Mouse (Mus musculus): ENCODE measurements around the gene Pdss1. TPM values are rescaled to one million over a fixed set of nuclear protein-coding genes. Genes with fewer than 3 reads are reported as not detected.
"Not testable (repeated sequence)": the region's sequence is repeated elsewhere in the genome, so short reads cannot be mapped to it uniquely, and the experiment has no call there.

Gene Pdss1
- polyA plus RNA-seq, 1 experiment from 2014 or later, result 19.1 TPM

DNA sequence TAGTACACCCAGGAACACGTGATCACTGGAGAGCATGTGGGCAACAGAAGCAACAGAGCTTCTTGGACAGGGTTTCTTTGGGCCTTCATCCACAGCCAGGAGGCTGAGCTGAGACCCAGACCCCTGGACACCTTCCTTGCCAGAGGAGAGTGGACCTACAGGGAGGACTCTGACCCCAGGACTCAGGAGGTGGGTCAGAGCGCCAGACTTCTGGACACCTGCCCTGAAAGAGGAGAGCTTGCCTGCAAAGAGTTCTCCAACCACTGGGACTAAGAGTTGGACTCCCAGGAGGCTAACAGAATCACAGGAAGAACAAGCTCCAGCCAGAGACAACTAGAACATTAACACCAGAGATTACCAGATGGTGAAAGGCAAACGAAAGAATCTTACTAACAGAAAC lies 14.6 kb upstream of the Pdss1 start:
- H3K9ac ChIP-seq; H3K27ac ChIP-seq; H3K4me2 ChIP-seq; H3K27me3 ChIP-seq; H3K4me1 ChIP-seq (replicated peaks); H3K36me3 ChIP-seq; ATAC-seq (ENCODE audit: low read depth); DNase-seq; H3K4me3 ChIP-seq (replicated peaks); H3K9me3 ChIP-seq (replicated peaks): not testable (repeated sequence)
- WGBS (ENCODE audit: insufficient replicate concordance), result 60% methylated on average over 3 of the region's 3 CpGs

DNA sequence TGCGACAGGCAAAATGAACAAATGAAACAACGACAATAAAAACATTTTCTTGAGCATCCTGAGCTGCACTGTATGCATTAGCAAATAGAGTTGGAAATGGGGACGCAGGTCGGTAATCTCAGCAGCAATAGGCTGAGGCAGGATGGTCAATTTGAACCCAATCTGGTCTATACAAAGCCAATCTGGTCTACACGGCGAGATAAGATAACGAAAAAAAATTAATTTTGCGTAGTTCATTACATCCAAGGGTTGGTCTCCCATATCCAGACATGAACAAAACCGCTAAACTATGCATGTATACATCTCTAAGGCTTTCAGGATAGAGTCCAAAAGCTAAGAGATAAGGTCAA lies 415 bp upstream of the Pdss1 start:
- peaks cover 20% of the 10 kb centered on the region for H3K4me1 ChIP-seq (replicated peaks)
- peak overlapping the region; percentile 74 for H3K4me2 ChIP-seq
- peaks cover 4% of the 10 kb centered on the region for H3K36me3 ChIP-seq
- ATAC-seq (ENCODE audit: low read depth) (no peak), DNase-seq (no peak)
- H3K9ac ChIP-seq, result peak overlapping the region; percentile 89
- H3K27ac ChIP-seq, result peak overlapping the region; percentile 84
- no peaks in the 10 kb centered on the region for H3K9me3 ChIP-seq (replicated peaks)
- 12% methylated on average over 9 of the region's 9 CpGs for WGBS (ENCODE audit: insufficient replicate concordance)
- peak overlapping the region; percentile 93 for H3K4me3 ChIP-seq (replicated peaks)
- H3K27me3 ChIP-seq, result no peaks in the 10 kb centered on the region

DNA sequence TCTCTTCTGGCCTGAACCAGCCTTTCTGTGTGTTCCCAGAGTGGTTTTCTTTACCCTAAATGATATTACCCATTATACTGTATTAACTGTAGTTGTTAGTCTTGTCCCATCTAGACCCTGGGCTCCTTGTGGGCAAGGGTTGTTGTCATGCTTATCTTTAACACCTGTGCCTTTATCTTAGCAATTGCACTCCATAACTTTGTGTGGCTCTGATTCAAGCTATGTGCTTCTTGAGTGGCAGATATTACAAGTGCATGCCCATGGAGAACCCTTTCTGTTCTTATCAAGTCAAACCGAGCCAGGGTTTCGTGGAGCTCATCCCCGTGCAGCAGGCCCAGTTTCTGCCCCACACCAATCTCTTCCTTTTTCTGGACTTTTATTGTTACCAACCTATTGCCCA lies 8.6 kb downstream of the Pdss1 start:
- H3K4me2 ChIP-seq, result no peak overlapping the region
- ATAC-seq (ENCODE audit: low read depth) (peak; percentile 77), DNase-seq (peak; percentile 4)
- no peaks in the 10 kb centered on the region for H3K9me3 ChIP-seq (replicated peaks)
- WGBS (ENCODE audit: insufficient replicate concordance), result 44% methylated on average over 3 of the region's 3 CpGs
- H3K27me3 ChIP-seq, result no peaks in the 10 kb centered on the region
- peaks cover 9% of the 10 kb centered on the region; the same call in 1 of the 2 replicates for H3K4me1 ChIP-seq (replicated peaks)
- no peak overlapping the region for H3K27ac ChIP-seq
- no peak overlapping the region for H3K9ac ChIP-seq
- H3K36me3 ChIP-seq, result peaks cover 52% of the 10 kb centered on the region
- H3K4me3 ChIP-seq (replicated peaks), result no peak overlapping the region

DNA sequence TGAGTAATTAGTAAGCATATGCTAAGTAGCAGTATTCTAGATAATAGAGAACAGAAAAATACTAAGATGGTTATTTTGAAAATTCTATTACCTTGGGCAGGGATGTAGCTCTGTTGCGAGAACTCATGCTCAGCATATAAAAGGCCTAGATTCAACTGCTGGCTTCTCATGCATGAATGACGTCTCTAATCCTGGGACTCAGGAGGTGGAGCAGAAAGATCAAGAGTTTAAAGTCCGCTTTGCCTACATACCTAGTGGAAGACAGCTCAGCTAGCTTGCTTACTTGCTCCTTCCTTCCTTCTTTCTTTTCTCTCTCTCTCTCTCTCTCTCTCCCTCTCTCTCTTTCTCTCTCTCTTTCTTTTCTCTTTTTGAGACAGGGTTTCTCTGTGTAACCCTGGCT lies 19.1 kb downstream of the Pdss1 start:
- Histone ChIP-seq H3K9me3 (replicated peaks) (no peaks in the 10 kb centered on the region), H3K36me3 (peaks cover 72% of the 10 kb centered on the region)
- no peak for ATAC-seq (ENCODE audit: low read depth)

GRCm38 (mm10) chr2:22918651-22919050 lies 23.3 kb downstream of the Pdss1 start:
- H3K27ac ChIP-seq, result no peak overlapping the region
- ATAC-seq (ENCODE audit: low read depth), result no peak
- H3K4me2 ChIP-seq, result no peak overlapping the region
- DNase-seq, result no peak
- no peaks in the 10 kb centered on the region for H3K27me3 ChIP-seq
- no peaks in the 10 kb centered on the region for H3K4me1 ChIP-seq (replicated peaks)
- 79% methylated on average over 2 of the region's 2 CpGs for WGBS (ENCODE audit: insufficient replicate concordance)
- no peak overlapping the region for H3K4me3 ChIP-seq (replicated peaks)
- no peak overlapping the region for H3K9ac ChIP-seq
- no peaks in the 10 kb centered on the region for H3K9me3 ChIP-seq (replicated peaks)
- H3K36me3 ChIP-seq, result peaks cover 59% of the 10 kb centered on the region

More for the DNA sequence above, 19.1 kb downstream of the Pdss1 start:
- H3K4me3 ChIP-seq (replicated peaks), result no peak overlapping the region
- H3K9ac ChIP-seq, result no peak overlapping the region
- DNase-seq, result no peak
- H3K4me1 ChIP-seq (replicated peaks), result no peaks in the 10 kb centered on the region
- H3K27ac ChIP-seq, result no peak overlapping the region
- no peak overlapping the region for H3K4me2 ChIP-seq
- no peaks in the 10 kb centered on the region for H3K27me3 ChIP-seq
- 82% methylated on average over 3 of the region's 3 CpGs for whole genome bisulfite sequencing (ENCODE audit: insufficient replicate concordance)

- ATAC-seq (ENCODE audit: low read depth); H3K4me3 ChIP-seq (replicated peaks); H3K9ac ChIP-seq; H3K9me3 ChIP-seq (replicated peaks); H3K4me1 ChIP-seq (replicated peaks); DNase-seq; H3K27ac ChIP-seq; H3K27me3 ChIP-seq; H3K4me2 ChIP-seq: not testable (repeated sequence)
- WGBS (ENCODE audit: insufficient replicate concordance), result 87% methylated on average over 3 of the region's 3 CpGs
- peaks cover 28% of the 10 kb centered on the region for H3K36me3 ChIP-seq
Measured at GRCm38 (mm10) chr2:22925911-22926310, 30.6 kb downstream of the Pdss1 start.

DNA sequence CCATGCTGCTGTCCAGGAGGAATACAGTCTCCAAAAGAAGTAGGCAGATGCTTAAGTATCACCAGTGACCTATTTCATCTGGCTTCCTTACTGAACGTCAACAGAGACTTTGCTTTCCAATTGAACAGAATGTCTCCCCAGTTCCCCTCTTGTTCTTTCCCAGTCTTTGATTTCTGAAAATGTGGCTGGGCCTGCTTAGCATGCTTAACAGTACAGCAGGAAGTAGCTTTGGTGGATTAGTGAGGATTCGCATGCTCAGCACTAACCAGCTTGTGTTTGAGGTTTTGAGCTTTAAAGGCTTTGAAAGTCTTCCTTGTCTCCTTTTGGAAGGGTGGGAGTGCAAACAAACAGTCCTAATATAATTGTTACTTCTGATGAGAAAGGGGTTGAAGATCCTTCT lies 32.9 kb downstream of the Pdss1 start:
- no peaks in the 10 kb centered on the region for H3K27me3 ChIP-seq
- DNase-seq (no peak), ATAC-seq (ENCODE audit: low read depth) (no peak)
- H3K4me2 ChIP-seq, result no peak overlapping the region
- H3K4me1 ChIP-seq (replicated peaks), result no peaks in the 10 kb centered on the region
- no peak overlapping the region for H3K4me3 ChIP-seq (replicated peaks)
- no peak overlapping the region for H3K9ac ChIP-seq
- no peak overlapping the region for H3K27ac ChIP-seq
- no peaks in the 10 kb centered on the region for H3K9me3 ChIP-seq (replicated peaks)
- H3K36me3 ChIP-seq, result peaks cover 35% of the 10 kb centered on the region
- 65% methylated on average over 2 of the region's 2 CpGs for WGBS (ENCODE audit: insufficient replicate concordance)

DNA sequence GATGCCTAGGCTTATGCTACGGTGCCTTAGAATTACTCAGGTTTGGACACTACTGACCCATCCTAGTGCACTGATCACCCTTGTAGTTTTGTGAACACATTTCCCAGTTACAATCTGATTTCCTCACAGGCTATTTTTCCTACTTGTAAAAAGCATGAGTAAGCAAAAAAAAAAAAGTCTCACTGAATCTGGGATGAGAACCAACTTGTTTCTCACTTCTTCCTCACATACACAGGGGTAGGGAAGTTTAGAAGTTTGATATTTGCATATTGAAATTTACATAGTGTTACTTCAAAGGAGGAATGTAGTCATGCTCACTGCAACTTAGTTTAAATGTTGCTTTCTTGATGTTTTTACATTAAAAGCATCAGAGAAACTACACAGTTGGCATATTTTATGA lies 38.2 kb downstream of the Pdss1 start:
- WGBS (ENCODE audit: insufficient replicate concordance), result 86% methylated on average over 1 of the region's 1 CpGs
- Histone ChIP-seq H3K36me3 (peaks cover 60% of the 10 kb centered on the region), H3K9ac (no peak overlapping the region), H3K9me3 (replicated peaks) (no peaks in the 10 kb centered on the region), H3K4me2 (no peak overlapping the region), H3K4me1 (replicated peaks) (no peaks in the 10 kb centered on the region), H3K27me3 (no peaks in the 10 kb centered on the region), H3K27ac (no peak overlapping the region), H3K4me3 (replicated peaks) (no peak overlapping the region)
- ATAC-seq (ENCODE audit: low read depth) (no peak), DNase-seq (no peak)

DNA sequence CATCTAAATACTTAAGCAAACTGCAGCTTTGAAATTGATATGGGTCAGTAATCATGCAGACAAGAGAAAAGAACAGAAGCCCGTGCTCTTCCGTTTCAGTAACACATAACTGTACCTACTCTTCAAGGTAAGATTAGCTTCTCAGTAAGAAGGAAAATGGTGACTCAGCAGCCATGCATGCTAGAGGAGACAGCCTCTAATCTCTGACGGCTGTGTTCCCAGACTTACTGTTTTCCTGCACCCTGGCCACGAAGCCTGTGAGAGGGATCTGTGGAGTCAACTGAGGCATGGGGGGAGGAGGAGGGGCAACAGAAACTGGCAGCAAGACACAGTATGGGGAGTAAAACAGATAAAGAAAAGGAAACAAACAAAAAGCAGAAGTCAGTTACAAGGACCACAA lies 54.6 kb downstream of the Pdss1 start:
- Histone ChIP-seq H3K9ac (no peak overlapping the region), H3K4me3 (replicated peaks) (no peak overlapping the region), H3K4me1 (replicated peaks) (peaks cover 4% of the 10 kb centered on the region), H3K36me3 (peaks cover 10% of the 10 kb centered on the region; the same call in 1 of the 2 replicates), H3K9me3 (replicated peaks) (no peaks in the 10 kb centered on the region), H3K27me3 (no peaks in the 10 kb centered on the region), H3K27ac (0 out of 2 replicates have a peak overlapping the region, but pooled peaks have one; percentile 11), H3K4me2 (no peak overlapping the region)
- DNase-seq (peak; percentile 21), ATAC-seq (ENCODE audit: low read depth) (peak; percentile 60; the same call in 1 of the 2 replicates)
- whole genome bisulfite sequencing (ENCODE audit: insufficient replicate concordance), result 23% methylated on average over 4 of the region's 4 CpGs

DNA sequence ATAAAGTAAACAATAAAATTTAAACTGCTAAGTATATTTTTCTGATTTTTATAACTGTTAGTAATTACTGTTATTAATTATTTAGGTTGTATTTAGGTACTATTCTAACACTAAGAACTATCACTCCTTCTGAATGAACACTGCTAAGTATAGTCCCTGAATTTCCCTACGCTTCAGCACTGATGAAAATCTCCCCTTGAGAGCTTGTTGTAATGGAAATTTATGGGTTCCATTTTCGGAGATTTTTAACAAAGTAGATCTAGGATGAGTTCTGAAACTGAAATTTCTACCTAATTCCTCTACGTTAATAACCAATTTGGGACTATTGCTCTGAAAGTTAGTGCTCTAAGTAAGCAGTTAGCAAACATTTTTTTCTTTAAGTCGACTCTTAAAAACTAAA lies 59.0 kb downstream of the Pdss1 start:
- ATAC-seq (ENCODE audit: low read depth) (no peak), DNase-seq (no peak)
- H3K9me3 ChIP-seq (replicated peaks), result no peaks in the 10 kb centered on the region
- peaks cover 9% of the 10 kb centered on the region; the same call in 1 of the 2 replicates for H3K36me3 ChIP-seq
- no peak overlapping the region for H3K4me2 ChIP-seq
- H3K4me1 ChIP-seq (replicated peaks), result peaks cover 15% of the 10 kb centered on the region
- no peak overlapping the region for H3K9ac ChIP-seq
- WGBS (ENCODE audit: insufficient replicate concordance), result 82% methylated on average over 4 of the region's 4 CpGs
- H3K27ac ChIP-seq, result no peak overlapping the region
- H3K4me3 ChIP-seq (replicated peaks), result no peak overlapping the region
- no peaks in the 10 kb centered on the region for H3K27me3 ChIP-seq

GRCm38 (mm10) chr2:22955914-22956313 lies 60.6 kb downstream of the Pdss1 start:
- DNase-seq, result no peak
- H3K4me2 ChIP-seq, result no peak overlapping the region
- 71% methylated on average over 5 of the region's 5 CpGs for WGBS (ENCODE audit: insufficient replicate concordance)
- H3K9me3 ChIP-seq (replicated peaks), result no peaks in the 10 kb centered on the region
- H3K4me3 ChIP-seq (replicated peaks), result no peak overlapping the region
- peaks cover 9% of the 10 kb centered on the region; the same call in 1 of the 2 replicates for H3K36me3 ChIP-seq
- no peak overlapping the region for H3K27ac ChIP-seq
- peaks cover 11% of the 10 kb centered on the region for H3K4me1 ChIP-seq (replicated peaks)
- no peaks in the 10 kb centered on the region for H3K27me3 ChIP-seq
- no peak for ATAC-seq (ENCODE audit: low read depth)
- no peak overlapping the region for H3K9ac ChIP-seq

- ATAC-seq (ENCODE audit: low read depth) (peak; percentile 77), DNase-seq (peak; percentile 5)
Measured at GRCm38 (mm10) chr2:22957415-22957814, 62.1 kb downstream of the Pdss1 start.

More at GRCm38 (mm10) chr2:22957415-22957814, 62.1 kb downstream of the Pdss1 start:
- H3K27me3 ChIP-seq, result no peaks in the 10 kb centered on the region
- H3K4me2 ChIP-seq, result no peak overlapping the region
- H3K4me1 ChIP-seq (replicated peaks), result peaks cover 11% of the 10 kb centered on the region
- H3K4me3 ChIP-seq (replicated peaks), result no peak overlapping the region
- peaks cover 14% of the 10 kb centered on the region for H3K36me3 ChIP-seq
- 78% methylated on average over 1 of the region's 1 CpGs for WGBS (ENCODE audit: insufficient replicate concordance)
- H3K27ac ChIP-seq, result no peak overlapping the region
- H3K9ac ChIP-seq, result no peak overlapping the region
- H3K9me3 ChIP-seq (replicated peaks), result no peaks in the 10 kb centered on the region

All from liver, embryonic 13.5 days (tissue).